Mouse (Mus musculus): ENCODE measurements around the gene Myh9. TPM values are rescaled to one million over a fixed set of nuclear protein-coding genes. Genes with fewer than 3 reads are reported as not detected.
"Not testable (repeated sequence)": the region's sequence is repeated elsewhere in the genome, so short reads cannot be mapped to it uniquely, and the experiment has no call there.

The Myh9 gene
- polyA plus RNA-seq, 1 experiment from 2014 or later, result 53.7 TPM

DNA sequence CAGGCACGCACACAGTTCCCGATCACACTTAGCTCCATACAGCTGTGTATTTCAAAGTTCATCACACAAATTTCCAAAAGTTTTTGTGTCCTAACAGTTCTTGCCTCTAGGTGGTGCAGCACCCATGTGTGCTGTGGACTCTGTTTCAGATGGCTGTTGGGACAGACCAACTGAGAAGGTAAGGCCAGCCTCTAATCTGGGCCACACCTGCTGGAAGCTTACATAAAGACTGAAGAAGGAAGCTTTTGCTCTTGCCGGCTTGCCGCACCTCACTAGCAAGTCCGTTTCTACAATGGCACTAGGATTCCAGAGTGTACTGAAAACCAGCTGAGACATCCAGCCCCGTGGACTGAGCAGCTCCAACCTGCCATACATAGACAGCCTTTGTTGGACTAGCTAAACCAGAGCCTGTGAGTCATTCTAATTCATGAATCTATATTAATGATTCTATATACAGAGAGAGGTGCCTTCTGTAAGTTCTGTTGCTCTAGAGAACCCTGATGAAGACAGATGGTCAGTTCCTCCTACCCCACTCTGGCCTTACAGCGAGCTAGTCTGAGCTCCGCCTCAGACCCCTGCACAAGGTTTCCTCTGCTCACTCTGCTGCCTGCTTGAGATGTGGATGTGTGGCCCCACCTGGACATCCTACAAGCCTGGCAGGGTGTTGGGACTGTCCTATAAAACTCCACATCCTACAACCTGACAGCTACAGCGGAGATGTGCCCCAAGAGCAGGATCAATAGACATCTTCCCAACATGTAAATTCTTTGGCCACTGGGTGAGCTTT lies 101.3 kb downstream of the Myh9 start:
- Histone ChIP-seq H3K27me3 (replicated peaks; ENCODE audit: control insufficient read depth, insufficient read depth, low read length) (no peaks in the 10 kb centered on the region), H3K4me1 (ENCODE audit: control insufficient read depth, insufficient read depth, low read length) (no peaks in the 10 kb centered on the region), H3K36me3 (ENCODE audit: control insufficient read depth, insufficient read depth, low read length) (no peaks in the 10 kb centered on the region), H3K9ac (ENCODE audit: low read depth, low read length) (no peak overlapping the region), H3K4me3 (ENCODE audit: low read depth, low read length) (no peak overlapping the region), H3K9me3 (ENCODE audit: control insufficient read depth, low read length) (no peaks in the 10 kb centered on the region), H3K27ac (replicated peaks; ENCODE audit: low read depth, low read length) (no peak overlapping the region), H3K4me2 (ENCODE audit: low read depth, low read length) (no peak overlapping the region)
- ATAC-seq (ENCODE audit: low read depth) (no peak), DNase-seq (ENCODE audit: low spot score) (no peak)
- 66% methylated on average over 9 of the region's 9 CpGs for WGBS

- not testable (repeated sequence) for H3K4me1 ChIP-seq (ENCODE audit: control insufficient read depth, insufficient read depth, low read length); H3K27ac ChIP-seq (replicated peaks; ENCODE audit: low read depth, low read length); H3K4me2 ChIP-seq (ENCODE audit: low read depth, low read length); ATAC-seq (ENCODE audit: low read depth); H3K4me3 ChIP-seq (ENCODE audit: low read depth, low read length); H3K9me3 ChIP-seq (ENCODE audit: control insufficient read depth, low read length); DNase-seq (ENCODE audit: low spot score); H3K27me3 ChIP-seq (replicated peaks; ENCODE audit: control insufficient read depth, insufficient read depth, low read length); H3K9ac ChIP-seq (ENCODE audit: low read depth, low read length); H3K36me3 ChIP-seq (ENCODE audit: control insufficient read depth, insufficient read depth, low read length)
- 69% methylated on average over 4 of the region's 4 CpGs for WGBS
These were observed 108.1 kb downstream of the Myh9 start for GRCm38 (mm10) chr15:77733903-77734302.

DNA sequence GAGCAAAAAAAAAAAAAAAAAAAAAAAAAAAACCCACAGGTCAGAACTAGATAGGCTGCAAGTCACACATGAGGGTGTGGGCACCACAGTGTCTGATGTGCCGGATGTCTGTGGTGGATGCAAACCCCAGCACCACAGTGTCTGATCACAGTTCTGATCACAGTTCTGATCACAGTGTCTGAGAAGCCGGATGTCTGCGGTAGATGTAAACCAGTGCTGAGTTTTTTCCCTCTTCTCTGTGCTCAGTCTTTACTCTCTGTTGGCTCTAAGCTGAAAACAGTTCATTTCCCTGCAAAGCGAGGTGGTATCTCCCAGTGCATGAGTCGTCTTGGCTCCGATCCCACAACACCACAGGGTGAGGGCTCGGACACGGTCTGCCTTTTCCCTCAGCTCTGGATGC lies 108.6 kb downstream of the Myh9 start:
- H3K27ac ChIP-seq (replicated peaks; ENCODE audit: low read depth, low read length); H3K27me3 ChIP-seq (replicated peaks; ENCODE audit: control insufficient read depth, insufficient read depth, low read length); H3K36me3 ChIP-seq (ENCODE audit: control insufficient read depth, insufficient read depth, low read length); H3K4me3 ChIP-seq (ENCODE audit: low read depth, low read length); H3K9ac ChIP-seq (ENCODE audit: low read depth, low read length); H3K9me3 ChIP-seq (ENCODE audit: control insufficient read depth, low read length); H3K4me1 ChIP-seq (ENCODE audit: control insufficient read depth, insufficient read depth, low read length); H3K4me2 ChIP-seq (ENCODE audit: low read depth, low read length); ATAC-seq (ENCODE audit: low read depth); DNase-seq (ENCODE audit: low spot score): not testable (repeated sequence)
- WGBS, result 67% methylated on average over 8 of the region's 8 CpGs

DNA sequence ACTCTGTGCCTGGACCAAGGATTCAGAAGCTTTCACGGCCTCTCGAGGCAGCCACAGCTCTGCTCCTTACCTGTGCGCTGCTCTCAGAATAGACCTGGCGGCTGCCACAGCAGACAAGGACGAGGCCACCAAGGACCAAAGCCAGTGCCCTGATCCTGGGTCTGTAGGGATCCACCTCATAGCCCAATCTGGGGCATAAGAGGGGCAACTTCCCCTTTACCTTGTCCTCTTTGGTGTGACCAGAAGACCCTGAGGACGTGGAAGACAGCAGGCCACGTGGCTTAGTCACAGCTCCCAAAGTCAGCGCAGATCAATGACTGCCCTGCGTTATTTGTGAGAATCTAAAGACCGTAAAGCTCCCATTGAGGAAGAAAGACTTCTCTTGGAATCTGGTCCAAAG lies 109.1 kb downstream of the Myh9 start:
- not testable (repeated sequence) for H3K9me3 ChIP-seq (ENCODE audit: control insufficient read depth, low read length); DNase-seq (ENCODE audit: low spot score); H3K4me1 ChIP-seq (ENCODE audit: control insufficient read depth, insufficient read depth, low read length); ATAC-seq (ENCODE audit: low read depth); H3K27me3 ChIP-seq (replicated peaks; ENCODE audit: control insufficient read depth, insufficient read depth, low read length); H3K4me2 ChIP-seq (ENCODE audit: low read depth, low read length); H3K36me3 ChIP-seq (ENCODE audit: control insufficient read depth, insufficient read depth, low read length); H3K27ac ChIP-seq (replicated peaks; ENCODE audit: low read depth, low read length); H3K4me3 ChIP-seq (ENCODE audit: low read depth, low read length); H3K9ac ChIP-seq (ENCODE audit: low read depth, low read length)
- WGBS, result 77% methylated on average over 10 of the region's 10 CpGs

DNA sequence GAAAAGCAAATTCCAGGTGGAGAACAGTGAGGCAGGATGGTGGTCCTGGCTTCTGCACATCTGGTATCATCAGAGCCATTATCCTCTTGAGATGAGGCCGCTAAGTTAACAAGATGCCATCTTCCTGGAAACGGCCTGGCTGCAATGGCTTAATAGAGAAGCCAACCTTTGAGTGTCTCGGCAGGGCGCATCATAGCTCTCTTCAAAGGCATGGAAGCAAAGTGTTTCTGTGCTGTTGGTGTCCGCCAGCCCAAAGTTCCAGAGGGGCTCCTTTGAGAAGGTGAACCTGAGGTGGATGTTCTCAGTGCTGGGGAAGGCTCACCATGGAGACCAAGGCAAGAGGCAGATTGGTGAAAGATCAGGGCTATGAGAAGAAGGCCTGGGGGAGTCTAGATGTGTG lies 110.4 kb downstream of the Myh9 start:
- no peak for DNase-seq (ENCODE audit: low spot score)
- H3K9me3 ChIP-seq (ENCODE audit: control insufficient read depth, low read length), result no peaks in the 10 kb centered on the region
- no peaks in the 10 kb centered on the region for H3K4me1 ChIP-seq (ENCODE audit: control insufficient read depth, insufficient read depth, low read length)
- no peak overlapping the region for H3K27ac ChIP-seq (replicated peaks; ENCODE audit: low read depth, low read length)
- 89% methylated on average over 5 of the region's 5 CpGs for WGBS
- H3K36me3 ChIP-seq (ENCODE audit: control insufficient read depth, insufficient read depth, low read length), result no peaks in the 10 kb centered on the region
- no peak overlapping the region for H3K4me2 ChIP-seq (ENCODE audit: low read depth, low read length)
- H3K9ac ChIP-seq (ENCODE audit: low read depth, low read length), result no peak overlapping the region
- no peak for ATAC-seq (ENCODE audit: low read depth)
- no peak overlapping the region for H3K4me3 ChIP-seq (ENCODE audit: low read depth, low read length)
- no peaks in the 10 kb centered on the region for H3K27me3 ChIP-seq (replicated peaks; ENCODE audit: control insufficient read depth, insufficient read depth, low read length)

DNA sequence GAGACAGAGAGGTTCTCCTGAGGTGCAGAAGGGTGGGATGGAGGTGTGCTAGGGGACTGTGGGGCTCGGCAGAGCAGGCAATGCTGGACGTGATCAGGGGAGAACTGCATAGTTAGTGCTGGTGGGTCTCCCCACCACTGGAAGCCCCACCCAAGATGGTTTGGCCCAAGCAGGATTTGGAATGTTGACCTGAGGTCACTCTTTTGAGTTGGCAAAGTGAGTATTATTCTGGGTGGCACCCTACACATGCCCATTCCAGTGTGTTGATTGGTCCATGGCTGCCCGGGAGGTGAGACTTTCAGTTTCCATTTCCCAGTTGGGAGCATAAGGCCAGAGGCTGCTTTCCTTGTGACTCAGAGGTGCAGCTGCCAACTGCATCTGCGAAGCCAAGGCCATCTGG lies 113.2 kb downstream of the Myh9 start, which contains the start of gene Apol9b:
Gene Apol9b (plus strand): TSS at position 301 of the 400 bp plus-strand sequence.
- not testable (repeated sequence) for H3K36me3 ChIP-seq (ENCODE audit: control insufficient read depth, insufficient read depth, low read length); ATAC-seq (ENCODE audit: low read depth); H3K4me3 ChIP-seq (ENCODE audit: low read depth, low read length); H3K4me2 ChIP-seq (ENCODE audit: low read depth, low read length); H3K9ac ChIP-seq (ENCODE audit: low read depth, low read length); H3K27ac ChIP-seq (replicated peaks; ENCODE audit: low read depth, low read length); DNase-seq (ENCODE audit: low spot score); H3K27me3 ChIP-seq (replicated peaks; ENCODE audit: control insufficient read depth, insufficient read depth, low read length); H3K4me1 ChIP-seq (ENCODE audit: control insufficient read depth, insufficient read depth, low read length); H3K9me3 ChIP-seq (ENCODE audit: control insufficient read depth, low read length)
- WGBS, result 100% methylated on average over 1 of the region's 4 CpGs

GRCm38 (mm10) chr15:77727745-77728144 lies 114.2 kb downstream of the Myh9 start:
- DNase-seq (ENCODE audit: low spot score); H3K27ac ChIP-seq (replicated peaks; ENCODE audit: low read depth, low read length); H3K4me1 ChIP-seq (ENCODE audit: control insufficient read depth, insufficient read depth, low read length); H3K27me3 ChIP-seq (replicated peaks; ENCODE audit: control insufficient read depth, insufficient read depth, low read length); H3K4me2 ChIP-seq (ENCODE audit: low read depth, low read length); ATAC-seq (ENCODE audit: low read depth); H3K36me3 ChIP-seq (ENCODE audit: control insufficient read depth, insufficient read depth, low read length); H3K9ac ChIP-seq (ENCODE audit: low read depth, low read length); H3K9me3 ChIP-seq (ENCODE audit: control insufficient read depth, low read length); H3K4me3 ChIP-seq (ENCODE audit: low read depth, low read length): not testable (repeated sequence)
- WGBS, result 75% methylated on average over 3 of the region's 3 CpGs

GRCm38 (mm10) chr15:77727139-77727538 lies 114.8 kb downstream of the Myh9 start:
- not testable (repeated sequence) for DNase-seq (ENCODE audit: low spot score); H3K27ac ChIP-seq (replicated peaks; ENCODE audit: low read depth, low read length); H3K9me3 ChIP-seq (ENCODE audit: control insufficient read depth, low read length); H3K36me3 ChIP-seq (ENCODE audit: control insufficient read depth, insufficient read depth, low read length); H3K27me3 ChIP-seq (replicated peaks; ENCODE audit: control insufficient read depth, insufficient read depth, low read length); H3K4me3 ChIP-seq (ENCODE audit: low read depth, low read length); H3K4me1 ChIP-seq (ENCODE audit: control insufficient read depth, insufficient read depth, low read length); H3K9ac ChIP-seq (ENCODE audit: low read depth, low read length); ATAC-seq (ENCODE audit: low read depth); H3K4me2 ChIP-seq (ENCODE audit: low read depth, low read length)
- WGBS, result 29% methylated on average over 2 of the region's 3 CpGs

GRCm38 (mm10) chr15:77725393-77726020 lies 116.5 kb downstream of the Myh9 start:
- not testable (repeated sequence) for H3K27me3 ChIP-seq (replicated peaks; ENCODE audit: control insufficient read depth, insufficient read depth, low read length); H3K9me3 ChIP-seq (ENCODE audit: control insufficient read depth, low read length); H3K27ac ChIP-seq (replicated peaks; ENCODE audit: low read depth, low read length); H3K4me2 ChIP-seq (ENCODE audit: low read depth, low read length); H3K4me1 ChIP-seq (ENCODE audit: control insufficient read depth, insufficient read depth, low read length); H3K9ac ChIP-seq (ENCODE audit: low read depth, low read length); H3K36me3 ChIP-seq (ENCODE audit: control insufficient read depth, insufficient read depth, low read length); ATAC-seq (ENCODE audit: low read depth); H3K4me3 ChIP-seq (ENCODE audit: low read depth, low read length)
- whole genome bisulfite sequencing, result 62% methylated on average over 6 of the region's 6 CpGs
- DNase-seq (ENCODE audit: low spot score), result peak; percentile 45

Measured in embryonic facial prominence, embryonic 14.5 days (tissue).